Mouse (Mus musculus) liver, embryonic 12.5 days (tissue): ENCODE measurements around the gene Sfxn5. TPM values are rescaled to one million over a fixed set of nuclear protein-coding genes. Genes with fewer than 3 reads are reported as not detected.
A peak's percentile ranks its signal among the peaks of the same experiment; 100 is the strongest.

Source experiments
- ATAC-seq: fragments of 200-750 bp; cut with Nextera tagmentation; 2 replicates; pipeline ENCODE4 v1.8.0; 2017; ENCODE audit warnings: moderate number of reproducible peaks, mild to moderate bottlenecking, moderate library complexity
- H3K27ac ChIP-seq: fragments of 300-500 bp; sonication (generic); 2 replicates; pipeline ENCODE4 v1.5.1; 2016; ENCODE audit warnings: mild to moderate bottlenecking
- H3K27me3 ChIP-seq: fragments of 300-500 bp; sonication (generic); replicated peaks from 2 replicates; pipeline ENCODE4 v1.6.1; 2016; ENCODE audit warnings: mild to moderate bottlenecking, moderate library complexity
- H3K36me3 ChIP-seq: fragments of 300-500 bp; sonication (generic); 2 replicates; pipeline ENCODE4 v1.6.1; 2016; ENCODE audit warnings: mild to moderate bottlenecking, moderate library complexity
- H3K4me1 ChIP-seq: fragments of 300-500 bp; sonication (generic); 2 replicates; pipeline ENCODE4 v1.6.1; 2016
- H3K4me2 ChIP-seq: fragments of 300-500 bp; sonication (generic); 2 replicates; pipeline ENCODE4 v1.6.1; 2016; ENCODE audit warnings: mild to moderate bottlenecking, moderate library complexity
- H3K4me3 ChIP-seq: fragments of 300-500 bp; sonication (generic); 2 replicates; pipeline ENCODE4 v1.5.1; 2016; ENCODE audit warnings: mild to moderate bottlenecking, moderate library complexity
- H3K9ac ChIP-seq: fragments of 300-500 bp; sonication (generic); 2 replicates; pipeline ENCODE4 v1.6.1; 2016; ENCODE audit warnings: mild to moderate bottlenecking, moderate library complexity
- H3K9me3 ChIP-seq: fragments of 300-500 bp; sonication (generic); replicated peaks from 2 replicates; pipeline ENCODE4 v1.6.1; 2016; ENCODE audit warnings: mild to moderate bottlenecking, moderate library complexity
- WGBS: fragments of 180-500 bp; shearing (Covaris S2); methylation state at CpG from one replicate; pipeline ENCODE4 v1.1.7; 2016; ENCODE audit not compliant: insufficient replicate concordance; 5-methylcytosine and 5-hydroxymethylcytosine counted together
- polyA plus RNA-seq: library from polyadenylated mRNA; unstranded; fragments of >200 nt; fragmentation: Nextera tagmentation; extraction: Ambion mirVana; gene quantifications from 2 replicates; pipeline ENCODE4 v1.2.1, GENCODE M21; 2016

Sfxn5 gene
- polyA plus RNA-seq, 1 experiment from 2014 or later: 3.1 TPM

- ATAC-seq: no peak
- Histone ChIP-seq H3K9ac (no peak overlapping the region), H3K27ac (no peak overlapping the region), H3K27me3 (no peaks in the 10 kb centered on the region; the same call in none of the 2 replicates), H3K4me2 (no peak overlapping the region), H3K9me3 (no peaks in the 10 kb centered on the region), H3K36me3 (no peaks in the 10 kb centered on the region), H3K4me3 (no peak overlapping the region), H3K4me1 (0 out of 2 replicates have a peak, but pooled peaks cover 9% of the 10 kb centered on the region)
- 42% methylated on average over 15 of the region's 15 CpGs for WGBS
Observed at GRCm38 (mm10) chr6:85264982-85265518, 68.2 kb downstream of the Sfxn5 start.

- Histone ChIP-seq H3K4me1 (0 out of 2 replicates have a peak, but pooled peaks cover 9% of the 10 kb centered on the region), H3K27ac (no peak overlapping the region), H3K36me3 (no peaks in the 10 kb centered on the region), H3K4me2 (no peak overlapping the region), H3K9me3 (no peaks in the 10 kb centered on the region), H3K9ac (no peak overlapping the region), H3K4me3 (no peak overlapping the region), H3K27me3 (no peaks in the 10 kb centered on the region; the same call in none of the 2 replicates)
- WGBS: 86% methylated on average over 4 of the region's 4 CpGs
- ATAC-seq: no peak; the same call in 1 of the 2 replicates
Observed at GRCm38 (mm10) chr6:85262865-85263515, 70.2 kb downstream of the Sfxn5 start.

DNA sequence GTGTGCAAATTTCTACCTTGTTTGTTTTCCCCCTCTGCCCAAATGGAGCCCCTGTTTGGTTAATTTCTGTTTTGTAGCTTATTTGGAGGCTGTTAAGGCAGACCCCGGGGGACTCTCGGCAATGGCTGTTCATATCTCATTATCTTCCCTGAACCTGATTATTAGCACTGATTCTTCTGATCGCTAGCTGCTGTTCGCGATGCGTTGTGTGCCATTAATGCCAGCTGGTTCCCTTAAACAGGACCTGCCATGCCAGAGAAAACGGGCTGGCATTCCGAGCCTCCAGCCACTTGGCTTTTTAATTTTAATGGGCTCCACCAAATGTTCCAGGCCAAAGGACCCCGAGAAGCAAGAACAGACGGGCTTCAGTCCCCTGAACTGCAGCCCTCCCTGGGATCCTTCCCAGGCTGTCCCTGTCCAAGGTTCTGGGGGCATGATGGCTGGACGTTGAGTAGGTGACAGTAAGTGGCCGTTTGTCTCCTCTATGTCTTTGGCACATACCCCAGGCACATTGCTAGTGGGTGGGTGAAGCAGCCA, 74.1 kb downstream of the Sfxn5 start:
- WGBS: 75% methylated on average over 12 of the region's 12 CpGs

GRCm38 (mm10) chr6:85255578-85255977, 77.6 kb downstream of the Sfxn5 start:
- H3K4me3 ChIP-seq: no peak overlapping the region
- H3K4me2 ChIP-seq: no peak overlapping the region
- H3K27ac ChIP-seq: no peak overlapping the region
- H3K36me3 ChIP-seq: no peaks in the 10 kb centered on the region
- H3K27me3 ChIP-seq: no peaks in the 10 kb centered on the region
- ATAC-seq: no peak
- H3K9me3 ChIP-seq: no peaks in the 10 kb centered on the region
- peaks cover 7% of the 10 kb centered on the region for H3K4me1 ChIP-seq
- H3K9ac ChIP-seq: no peak overlapping the region
- 72% methylated on average over 6 of the region's 6 CpGs for WGBS

More for the DNA sequence above, 74.1 kb downstream of the Sfxn5 start:
- no peaks in the 10 kb centered on the region for H3K36me3 ChIP-seq
- H3K9me3 ChIP-seq: no peaks in the 10 kb centered on the region
- H3K27ac ChIP-seq: no peak overlapping the region
- H3K4me1 ChIP-seq: peaks cover 13% of the 10 kb centered on the region
- H3K9ac ChIP-seq: no peak overlapping the region
- no peak for ATAC-seq
- no peak overlapping the region for H3K4me2 ChIP-seq
- no peaks in the 10 kb centered on the region; the same call in 1 of the 2 replicates for H3K27me3 ChIP-seq
- no peak overlapping the region for H3K4me3 ChIP-seq

DNA sequence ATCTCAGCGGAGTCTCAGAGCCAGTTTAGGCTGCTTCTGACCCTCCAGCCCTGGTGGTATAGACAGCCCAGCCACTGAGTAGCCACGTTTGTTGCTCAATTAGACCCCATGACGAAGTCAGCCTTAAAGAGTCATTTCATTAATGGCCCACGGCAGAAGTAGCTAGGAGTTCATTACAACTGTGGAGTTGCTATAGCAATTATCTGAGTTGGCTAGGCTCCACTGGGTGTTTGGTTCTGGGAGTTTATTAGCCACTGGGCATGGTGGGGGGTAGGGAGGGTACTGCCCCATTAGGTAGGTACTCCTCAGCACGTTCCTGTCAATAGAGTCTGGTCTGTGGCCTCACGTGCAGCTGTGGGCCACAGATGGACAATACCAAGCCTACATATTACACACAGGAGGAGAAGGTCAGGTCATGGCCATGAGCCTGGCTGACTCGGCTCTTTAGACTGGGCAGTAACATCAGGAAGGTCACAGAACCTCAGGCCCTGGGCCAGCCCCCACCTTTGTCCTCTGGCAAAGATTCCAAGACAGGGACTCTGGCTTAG, 79.2 kb downstream of the Sfxn5 start:
- Histone ChIP-seq H3K36me3 (no peaks in the 10 kb centered on the region), H3K27me3 (no peaks in the 10 kb centered on the region), H3K4me1 (peaks cover 7% of the 10 kb centered on the region), H3K4me3 (no peak overlapping the region), H3K27ac (no peak overlapping the region), H3K4me2 (no peak overlapping the region), H3K9ac (no peak overlapping the region), H3K9me3 (no peaks in the 10 kb centered on the region)
- WGBS: 54% methylated on average over 7 of the region's 7 CpGs
- no peak for ATAC-seq

- Histone ChIP-seq H3K4me1 (peaks cover 7% of the 10 kb centered on the region), H3K4me2 (no peak overlapping the region), H3K9ac (no peak overlapping the region), H3K36me3 (no peaks in the 10 kb centered on the region), H3K4me3 (no peak overlapping the region), H3K27me3 (no peaks in the 10 kb centered on the region), H3K9me3 (no peaks in the 10 kb centered on the region), H3K27ac (no peak overlapping the region)
- WGBS: 49% methylated on average over 3 of the region's 3 CpGs
- no peak for ATAC-seq
Observed at GRCm38 (mm10) chr6:85253275-85253674, 79.9 kb downstream of the Sfxn5 start.

DNA sequence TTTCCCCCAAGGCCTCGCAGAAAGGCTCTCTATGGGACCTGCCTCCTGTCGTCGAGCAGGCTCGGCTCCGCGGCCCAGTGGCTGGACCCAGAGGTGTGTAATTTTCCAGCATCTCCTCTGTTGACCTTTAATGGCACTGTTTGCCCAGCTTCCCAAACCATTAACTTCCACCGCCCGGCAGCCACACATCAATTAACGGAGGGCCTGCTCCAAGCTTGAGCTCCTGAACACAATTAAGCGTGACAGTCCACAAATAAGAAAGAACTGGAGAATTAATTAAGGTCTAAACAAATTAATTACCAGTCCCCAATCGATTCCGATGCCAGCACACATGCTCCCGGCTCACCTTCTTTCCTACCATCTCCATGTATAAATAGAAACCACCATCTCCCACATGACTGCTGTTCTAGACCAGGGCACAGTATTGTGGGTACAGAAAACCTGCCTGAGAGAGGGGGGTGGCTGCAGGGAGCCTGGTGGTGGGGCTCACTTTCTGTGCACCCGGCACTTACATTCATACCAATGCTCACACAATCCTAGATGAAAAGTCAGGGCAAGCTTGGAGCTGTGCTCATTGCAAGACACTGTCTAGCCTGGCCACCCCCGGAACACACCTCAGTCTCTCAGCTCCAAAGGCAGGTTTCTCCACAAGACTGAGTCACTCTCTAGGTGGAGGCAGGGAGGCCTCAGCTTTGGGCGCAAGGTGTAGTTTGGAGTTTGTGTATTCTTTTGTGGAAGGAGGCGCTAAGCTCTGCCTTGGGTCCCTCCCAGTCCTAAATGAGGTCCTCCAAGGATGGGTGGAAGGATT, 80.8 kb downstream of the Sfxn5 start:
- Histone ChIP-seq H3K27me3 (no peaks in the 10 kb centered on the region), H3K4me3 (no peak overlapping the region), H3K36me3 (no peaks in the 10 kb centered on the region), H3K27ac (no peak overlapping the region), H3K4me1 (peaks cover 7% of the 10 kb centered on the region), H3K9me3 (no peaks in the 10 kb centered on the region), H3K4me2 (no peak overlapping the region), H3K9ac (no peak overlapping the region)
- WGBS: 73% methylated on average over 17 of the region's 17 CpGs
- no peak for ATAC-seq

DNA sequence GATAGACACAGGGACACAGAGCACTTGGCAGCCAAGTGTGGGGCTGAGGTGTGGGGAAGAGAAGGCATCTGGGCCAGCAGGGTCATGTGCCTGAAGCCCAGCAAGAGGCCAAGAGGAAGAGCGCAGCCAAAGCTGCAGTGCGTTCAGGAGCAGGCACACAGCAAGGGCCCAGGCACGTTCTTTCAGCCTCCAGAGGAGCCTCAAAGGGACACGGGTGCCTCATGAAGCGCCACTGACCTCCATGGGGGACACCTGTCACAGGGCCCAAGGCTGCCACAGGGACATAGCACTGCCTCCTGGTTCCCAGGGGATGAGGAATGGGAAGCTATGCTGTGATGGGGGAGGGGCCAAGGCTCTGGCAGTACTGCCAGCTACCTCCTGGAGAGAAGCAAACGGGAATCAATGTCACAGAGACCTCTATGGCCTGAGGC, 82.4 kb downstream of the Sfxn5 start:
- no peak overlapping the region for H3K4me2 ChIP-seq
- 56% methylated on average over 6 of the region's 6 CpGs for WGBS
- H3K9me3 ChIP-seq: no peaks in the 10 kb centered on the region
- peaks cover 7% of the 10 kb centered on the region for H3K4me1 ChIP-seq
- H3K27ac ChIP-seq: no peak overlapping the region
- no peaks in the 10 kb centered on the region for H3K27me3 ChIP-seq
- H3K36me3 ChIP-seq: no peaks in the 10 kb centered on the region
- ATAC-seq: no peak
- H3K4me3 ChIP-seq: no peak overlapping the region
- H3K9ac ChIP-seq: no peak overlapping the region

DNA sequence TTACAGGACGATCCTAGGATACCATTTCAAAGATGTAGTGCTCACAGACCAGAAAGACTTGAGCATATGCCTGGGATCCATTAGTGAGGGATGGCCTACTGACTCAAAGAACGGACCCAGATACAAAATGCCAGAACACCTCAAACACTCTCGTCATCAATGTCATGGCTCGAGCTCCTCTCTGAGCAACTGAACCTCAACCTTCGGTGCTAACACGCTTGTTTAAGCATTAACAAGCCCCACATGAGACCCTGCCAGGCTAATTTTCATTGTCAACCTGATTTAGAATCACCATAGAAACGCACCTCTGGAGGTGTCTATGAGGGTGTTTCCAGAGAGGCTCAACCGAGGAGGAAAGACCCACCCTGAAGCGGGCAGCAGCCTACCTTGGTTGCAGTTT, 83.4 kb downstream of the Sfxn5 start:
- H3K9ac ChIP-seq: no peak overlapping the region
- H3K27me3 ChIP-seq: no peaks in the 10 kb centered on the region
- 69% methylated on average over 9 of the region's 9 CpGs for WGBS
- 0 out of 2 replicates have a peak, but pooled peaks cover 5% of the 10 kb centered on the region for H3K9me3 ChIP-seq
- H3K4me1 ChIP-seq: peaks cover 7% of the 10 kb centered on the region
- H3K4me2 ChIP-seq: no peak overlapping the region
- no peak for ATAC-seq
- no peaks in the 10 kb centered on the region for H3K36me3 ChIP-seq
- no peak overlapping the region for H3K4me3 ChIP-seq
- no peak overlapping the region for H3K27ac ChIP-seq

- Histone ChIP-seq H3K4me2 (peak overlapping the region; percentile 23; the same call in 1 of the 2 replicates), H3K36me3 (no peaks in the 10 kb centered on the region), H3K4me1 (0 out of 2 replicates have a peak, but pooled peaks cover 9% of the 10 kb centered on the region), H3K9ac (no peak overlapping the region), H3K27me3 (no peaks in the 10 kb centered on the region), H3K9me3 (no peaks in the 10 kb centered on the region), H3K27ac (no peak overlapping the region), H3K4me3 (no peak overlapping the region)
- ATAC-seq: no peak
- WGBS: 7% methylated on average over 4 of the region's 4 CpGs
Observed at GRCm38 (mm10) chr6:85239044-85239489, 94.2 kb downstream of the Sfxn5 start.

GRCm38 (mm10) chr6:85237595-85238337, 95.5 kb downstream of the Sfxn5 start:
- no peaks in the 10 kb centered on the region for H3K9me3 ChIP-seq
- no peak overlapping the region for H3K4me2 ChIP-seq
- H3K9ac ChIP-seq: no peak overlapping the region
- no peak overlapping the region for H3K27ac ChIP-seq
- ATAC-seq: no peak
- H3K4me3 ChIP-seq: no peak overlapping the region
- WGBS: 61% methylated on average over 10 of the region's 10 CpGs
- no peaks in the 10 kb centered on the region for H3K36me3 ChIP-seq
- H3K27me3 ChIP-seq: no peaks in the 10 kb centered on the region
- H3K4me1 ChIP-seq: peaks cover 18% of the 10 kb centered on the region
